Mouse (Mus musculus): ENCODE data around the gene Pygo1. TPM values are rescaled to one million over a fixed set of nuclear protein-coding genes. Genes with fewer than 3 reads are reported as not detected.

The Pygo1 gene
- polyA plus RNA-seq, 1 experiment = 0.45 TPM

DNA sequence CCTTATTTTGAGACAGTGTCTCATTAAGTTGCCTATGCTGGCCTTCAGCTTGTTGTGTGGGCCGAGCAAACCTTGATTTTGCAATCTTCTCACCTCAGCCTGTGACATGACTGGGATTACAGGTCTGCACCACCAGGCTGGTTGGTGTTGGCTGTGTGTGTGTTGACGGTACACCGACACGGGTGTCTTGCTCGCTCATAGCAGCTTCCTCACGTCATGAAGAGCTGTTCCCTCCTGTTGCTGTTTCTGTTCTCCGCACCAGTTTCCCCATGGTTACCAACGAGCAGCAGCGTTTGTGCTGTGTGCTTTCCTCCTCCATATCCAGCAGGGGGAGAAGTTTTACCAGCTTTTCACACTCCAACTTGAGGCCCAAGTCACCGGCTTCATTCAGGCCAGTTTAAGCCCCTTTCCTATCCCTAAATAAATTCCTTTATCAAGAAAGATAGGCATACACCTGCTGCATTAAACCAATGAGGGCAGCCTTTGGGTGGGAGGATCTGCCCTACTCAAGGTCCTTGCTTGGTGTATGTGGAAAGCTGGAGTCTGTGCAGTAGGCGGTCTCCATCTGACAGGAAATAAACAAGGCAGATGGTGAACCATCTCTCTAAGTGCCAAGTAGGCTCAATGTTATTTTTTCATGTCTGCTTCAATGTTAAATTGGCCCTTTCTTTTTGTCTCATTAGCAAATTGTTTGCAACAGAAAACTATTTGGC is 43.1 kb downstream of the Pygo1 start:
- TF ChIP-seq POLR2A (IDR thresholded peaks at IDR 0.05; ENCODE audit: borderline replicate concordance, control insufficient read depth, low read depth, low read length) (no peak), CTCF (IDR thresholded peaks at IDR 0.05; ENCODE audit: control insufficient read depth, insufficient read depth, low read length) (peak; percentile 68)
- 9% methylated on average over 11 of the region's 11 CpGs for WGBS
- Histone ChIP-seq H3K4me1 (ENCODE audit: control insufficient read depth, insufficient read depth, low read length) (peaks cover 5% of the 10 kb centered on the region), H3K4me3 (replicated peaks; ENCODE audit: control insufficient read depth, low read depth, low read length) (peak overlapping the region; percentile 68), H3K27ac (ENCODE audit: control insufficient read depth, insufficient read depth, low read depth, low read length, poor library complexity) (peak overlapping the region; percentile 93)

DNA sequence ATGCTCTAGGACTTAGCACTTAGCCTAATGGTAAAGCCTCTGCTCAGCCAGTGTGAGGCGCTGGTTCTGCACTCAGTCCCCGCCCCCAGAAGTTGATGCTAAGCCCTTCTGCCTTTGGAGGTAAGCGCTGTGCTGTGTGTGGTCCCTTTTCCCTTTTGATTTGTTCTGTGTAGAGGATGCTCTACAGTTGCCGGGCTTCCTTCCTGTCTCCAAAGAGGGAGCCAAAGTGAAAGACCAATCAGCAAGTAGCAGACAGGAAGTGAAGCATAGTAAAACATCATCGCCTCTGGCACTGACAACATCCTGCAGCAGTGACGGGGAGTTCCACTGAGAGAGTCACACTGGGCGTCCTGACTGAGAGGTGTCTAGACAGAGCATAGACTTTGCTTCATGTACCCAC is 44.4 kb downstream of the Pygo1 start:
- H3K27ac ChIP-seq (ENCODE audit: control insufficient read depth, insufficient read depth, low read depth, low read length, poor library complexity) = no peak overlapping the region
- 43% methylated on average over 7 of the region's 7 CpGs for WGBS

GRCm38 (mm10) chr9:72972435-72972834 is 47.0 kb downstream of the Pygo1 start:
- no peak for TF ChIP-seq POLR2A (IDR thresholded peaks at IDR 0.05; ENCODE audit: borderline replicate concordance, control insufficient read depth, low read depth, low read length)
- no peak for TF ChIP-seq CTCF (IDR thresholded peaks at IDR 0.05; ENCODE audit: control insufficient read depth, insufficient read depth, low read length)
- no peak overlapping the region for H3K27ac ChIP-seq (ENCODE audit: control insufficient read depth, insufficient read depth, low read depth, low read length, poor library complexity)
- H3K4me3 ChIP-seq (replicated peaks; ENCODE audit: control insufficient read depth, low read depth, low read length) = no peak overlapping the region
- peaks cover 3% of the 10 kb centered on the region for H3K4me1 ChIP-seq (ENCODE audit: control insufficient read depth, insufficient read depth, low read length)
- WGBS = 86% methylated on average over 5 of the region's 5 CpGs

More for the DNA sequence above, 44.4 kb downstream of the Pygo1 start:
- H3K4me3 ChIP-seq (replicated peaks; ENCODE audit: control insufficient read depth, low read depth, low read length) = no peak overlapping the region
- TF ChIP-seq CTCF (IDR thresholded peaks at IDR 0.05; ENCODE audit: control insufficient read depth, insufficient read depth, low read length) (peak; percentile 32; the same call in 1 of the 2 replicates), POLR2A (IDR thresholded peaks at IDR 0.05; ENCODE audit: borderline replicate concordance, control insufficient read depth, low read depth, low read length) (no peak)
- H3K4me1 ChIP-seq (ENCODE audit: control insufficient read depth, insufficient read depth, low read length) = peaks cover 5% of the 10 kb centered on the region

DNA sequence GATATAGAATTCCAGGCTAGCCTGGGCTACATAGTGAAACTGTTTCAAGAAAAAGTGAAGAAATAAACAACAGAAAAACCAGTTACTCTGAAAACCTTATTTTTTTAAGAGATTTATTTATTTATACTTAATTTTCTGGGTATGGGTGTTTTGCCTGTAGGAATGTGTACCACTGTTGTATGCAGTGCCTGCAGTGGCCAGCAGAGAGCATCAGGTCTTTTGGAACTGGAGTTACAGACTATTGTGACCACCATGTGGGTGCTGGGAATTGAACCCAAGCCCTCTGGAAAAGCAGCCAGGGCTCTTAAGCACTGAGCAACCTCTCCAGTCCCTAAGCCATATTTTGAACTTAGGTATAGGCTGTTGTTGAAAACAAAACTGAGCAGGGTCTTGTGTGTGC is 47.5 kb downstream of the Pygo1 start:
- Histone ChIP-seq H3K4me3 (replicated peaks; ENCODE audit: control insufficient read depth, low read depth, low read length) (no peak overlapping the region), H3K27ac (ENCODE audit: control insufficient read depth, insufficient read depth, low read depth, low read length, poor library complexity) (peak overlapping the region; percentile 8; the same call in 1 of the 2 replicates), H3K4me1 (ENCODE audit: control insufficient read depth, insufficient read depth, low read length) (peaks cover 3% of the 10 kb centered on the region)
- TF ChIP-seq CTCF (IDR thresholded peaks at IDR 0.05; ENCODE audit: control insufficient read depth, insufficient read depth, low read length) = no peak
- TF ChIP-seq POLR2A (IDR thresholded peaks at IDR 0.05; ENCODE audit: borderline replicate concordance, control insufficient read depth, low read depth, low read length) = no peak

- TF ChIP-seq CTCF (IDR thresholded peaks at IDR 0.05; ENCODE audit: control insufficient read depth, insufficient read depth, low read length) (no peak), POLR2A (IDR thresholded peaks at IDR 0.05; ENCODE audit: borderline replicate concordance, control insufficient read depth, low read depth, low read length) (no peak)
- H3K4me3 ChIP-seq (replicated peaks; ENCODE audit: control insufficient read depth, low read depth, low read length) = no peak overlapping the region
- H3K27ac ChIP-seq (ENCODE audit: control insufficient read depth, insufficient read depth, low read depth, low read length, poor library complexity) = peak overlapping the region; percentile 72
- 37% methylated on average over 5 of the region's 5 CpGs for WGBS
- peaks cover 2% of the 10 kb centered on the region; the same call in 1 of the 2 replicates for H3K4me1 ChIP-seq (ENCODE audit: control insufficient read depth, insufficient read depth, low read length)
Observed at GRCm38 (mm10) chr9:72974734-72975133, 49.3 kb downstream of the Pygo1 start.

- Histone ChIP-seq H3K27ac (ENCODE audit: control insufficient read depth, insufficient read depth, low read depth, low read length, poor library complexity) (no peak overlapping the region), H3K4me1 (ENCODE audit: control insufficient read depth, insufficient read depth, low read length) (peaks cover 2% of the 10 kb centered on the region; the same call in 1 of the 2 replicates), H3K4me3 (replicated peaks; ENCODE audit: control insufficient read depth, low read depth, low read length) (no peak overlapping the region)
- TF ChIP-seq POLR2A (IDR thresholded peaks at IDR 0.05; ENCODE audit: borderline replicate concordance, control insufficient read depth, low read depth, low read length) (no peak), CTCF (IDR thresholded peaks at IDR 0.05; ENCODE audit: control insufficient read depth, insufficient read depth, low read length) (no peak)
- 71% methylated on average over 1 of the region's 1 CpGs for WGBS
Observed at GRCm38 (mm10) chr9:72975242-72975641, 49.8 kb downstream of the Pygo1 start.

DNA sequence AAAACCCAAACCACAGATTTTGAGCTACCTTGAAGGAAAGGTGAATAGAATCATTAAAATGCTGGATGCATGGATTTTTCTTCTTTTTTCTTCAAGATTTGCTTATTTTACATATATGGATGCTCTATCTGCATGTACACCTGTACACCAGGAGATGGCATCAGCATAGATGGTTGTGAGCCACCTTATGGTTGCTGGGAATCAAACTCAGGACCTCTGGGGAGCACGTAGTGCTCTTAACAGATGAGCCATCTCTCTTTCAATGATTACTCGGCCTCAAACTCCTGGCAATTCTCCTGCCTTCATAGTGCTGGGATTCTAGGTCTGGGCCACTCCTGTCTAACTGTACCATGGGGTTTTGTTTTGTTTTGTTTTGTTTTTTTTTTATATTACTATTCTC is 57.6 kb downstream of the Pygo1 start:
- WGBS = 68% methylated on average over 2 of the region's 2 CpGs
- no peak for TF ChIP-seq CTCF (IDR thresholded peaks at IDR 0.05; ENCODE audit: control insufficient read depth, insufficient read depth, low read length)

DNA sequence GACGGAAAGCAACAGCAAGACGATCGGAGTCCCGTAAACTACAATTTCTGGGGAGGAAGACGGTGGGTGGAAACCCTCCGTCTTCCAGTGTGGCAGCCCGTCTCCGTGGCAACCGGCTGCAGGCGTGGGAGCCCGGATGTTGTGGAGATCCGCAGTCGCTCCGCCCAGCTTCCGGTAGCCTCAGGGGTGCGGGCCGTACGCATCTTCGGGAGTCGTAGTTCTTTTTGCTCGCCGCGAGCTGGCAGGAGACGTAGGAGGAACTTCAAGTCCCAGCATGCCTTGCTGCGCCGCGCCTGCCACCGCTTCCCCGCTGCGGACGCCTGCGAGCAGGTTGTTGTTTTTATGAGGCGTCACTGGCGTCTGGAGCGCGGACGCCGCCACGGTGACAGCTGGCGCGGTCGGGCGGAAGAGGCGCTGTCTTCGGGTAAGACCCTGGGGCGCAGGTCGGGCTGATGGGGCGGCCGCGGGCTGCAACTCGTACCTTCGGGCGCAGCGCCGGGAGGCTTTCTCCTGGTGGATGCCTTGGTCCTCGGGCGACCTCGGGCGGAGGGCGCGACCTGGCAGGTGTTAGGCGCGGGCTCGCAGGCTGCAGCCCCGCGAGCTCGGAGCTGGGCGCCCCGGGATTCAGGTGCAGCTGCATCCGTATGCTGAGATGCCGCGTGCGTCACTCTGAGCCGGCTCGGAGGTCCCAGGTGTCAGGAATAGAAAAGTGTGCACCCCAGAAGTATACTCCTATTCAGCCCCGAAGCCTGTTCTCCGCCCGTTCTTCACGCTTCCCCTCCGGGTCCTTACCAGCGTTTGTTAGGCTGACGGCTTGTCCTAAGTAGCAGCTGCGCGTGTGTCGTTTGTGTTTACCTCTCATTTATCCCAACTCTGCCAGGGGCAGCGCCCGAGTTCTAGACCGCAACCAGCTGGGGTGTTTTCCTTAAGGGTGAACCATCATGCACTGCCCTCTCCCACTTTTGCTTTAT is 60.1 kb downstream of the Pygo1 start, which contains the start of the genes Ccpg1os and Ccpg1:
Gene Ccpg1os (minus strand): TSS at position 133 of the 971 bp plus-strand sequence.
Gene Ccpg1 (plus strand): TSS at position 180 of the 971 bp plus-strand sequence.
- TF ChIP-seq CTCF (IDR thresholded peaks at IDR 0.05; ENCODE audit: control insufficient read depth, insufficient read depth, low read length) = peak; percentile 12; the same call in 1 of the 2 replicates
- peak; percentile 91 for TF ChIP-seq POLR2A (IDR thresholded peaks at IDR 0.05; ENCODE audit: borderline replicate concordance, control insufficient read depth, low read depth, low read length)
- WGBS = under 1% methylated on average over 88 of the region's 88 CpGs
- Histone ChIP-seq H3K27ac (ENCODE audit: control insufficient read depth, insufficient read depth, low read depth, low read length, poor library complexity) (peak within 1 kb of the TSS; percentile 96), H3K4me1 (ENCODE audit: control insufficient read depth, insufficient read depth, low read length) (no peaks in the 10 kb centered on the region; the same call in 1 of the 2 replicates), H3K4me3 (replicated peaks; ENCODE audit: control insufficient read depth, low read depth, low read length) (peak within 1 kb of the TSS; percentile 94)

More for the DNA sequence above, 57.6 kb downstream of the Pygo1 start:
- H3K4me3 ChIP-seq (replicated peaks; ENCODE audit: control insufficient read depth, low read depth, low read length) = no peak overlapping the region
- H3K4me1 ChIP-seq (ENCODE audit: control insufficient read depth, insufficient read depth, low read length) = no peaks in the 10 kb centered on the region; the same call in 1 of the 2 replicates
- H3K27ac ChIP-seq (ENCODE audit: control insufficient read depth, insufficient read depth, low read depth, low read length, poor library complexity) = no peak overlapping the region

All from bone marrow, adult 2 months (tissue).